Mouse (Mus musculus) midbrain, embryonic 15.5 days (tissue): Measurements from ENCODE around the gene Pygm. TPM values are rescaled to one million over a fixed set of nuclear protein-coding genes. Genes with fewer than 3 reads are reported as not detected.

Source experiments
- ATAC-seq: fragments of 200-750 bp; cut with Nextera tagmentation; replicated peaks from 2 replicates; pipeline ENCODE4 v1.8.0; 2017; ENCODE audit warnings: moderate TSS enrichment
- H3K27ac ChIP-seq: fragments of 300-500 bp; sonication (generic); 2 replicates; pipeline ENCODE4 v1.5.1; 2015; ENCODE audit warnings: mild to moderate bottlenecking, inconsistent platforms
- H3K27me3 ChIP-seq: fragments of 300-500 bp; sonication (generic); replicated peaks from 2 replicates; pipeline ENCODE4 v1.6.1; 2015; ENCODE audit warnings: inconsistent platforms
- H3K36me3 ChIP-seq: fragments of 300-500 bp; sonication (generic); replicated peaks from 2 replicates; pipeline ENCODE4 v1.6.1; 2015; ENCODE audit warnings: inconsistent platforms
- H3K4me1 ChIP-seq: fragments of 300-500 bp; sonication (generic); 2 replicates; pipeline ENCODE4 v1.6.1; 2015; ENCODE audit warnings: inconsistent platforms
- H3K4me2 ChIP-seq: fragments of 300-500 bp; sonication (generic); 2 replicates; pipeline ENCODE4 v1.6.1; 2015; ENCODE audit warnings: inconsistent platforms, mild to moderate bottlenecking, moderate library complexity
- H3K4me3 ChIP-seq: fragments of 300-500 bp; sonication (generic); 2 replicates; pipeline ENCODE4 v1.5.1; 2015; ENCODE audit warnings: mild to moderate bottlenecking, inconsistent platforms
- H3K9ac ChIP-seq: fragments of 300-500 bp; sonication (generic); 2 replicates; pipeline ENCODE4 v1.6.1; 2015; ENCODE audit warnings: mild to moderate bottlenecking, inconsistent platforms
- H3K9me3 ChIP-seq: fragments of 300-500 bp; sonication (generic); 2 replicates; pipeline ENCODE4 v1.6.1; 2016; ENCODE audit warnings: inconsistent platforms
- WGBS: fragments of 180-500 bp; shearing (Covaris S2); methylation state at CpG from one replicate; pipeline ENCODE4 v1.1.7; 2015; ENCODE audit warnings: mixed read lengths; 5-methylcytosine and 5-hydroxymethylcytosine counted together
- polyA plus RNA-seq: library from polyadenylated mRNA; unstranded; fragments of >200 nt; fragmentation: Nextera tagmentation; extraction: Ambion mirVana; gene quantifications from 2 replicates; pipeline ENCODE4 v1.2.1, GENCODE M21; 2015

Pygm gene
- polyA plus RNA-seq, 1 experiment from 2014 or later, result 5.9 TPM

DNA sequence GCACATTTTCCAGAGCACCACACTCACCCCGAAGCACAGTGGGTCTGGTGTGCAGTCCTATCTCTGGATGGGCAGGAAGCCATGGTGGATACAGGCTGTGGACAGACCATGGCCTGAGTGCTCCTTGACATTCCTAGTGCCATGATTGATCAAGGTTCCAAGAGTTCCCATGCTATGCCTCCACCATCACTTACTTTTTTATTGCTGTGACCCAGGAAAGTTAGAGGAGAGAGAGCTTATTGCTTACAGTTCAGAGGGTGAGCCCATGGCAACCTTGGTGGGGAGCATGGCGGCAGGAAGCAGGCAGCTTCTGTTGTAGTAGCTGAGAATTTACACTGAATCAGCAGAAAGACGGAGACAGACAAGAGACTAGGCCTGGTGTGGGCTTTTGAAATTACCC is 22.9 kb upstream of the Pygm start:
- H3K9ac ChIP-seq, result no peak overlapping the region
- no peak for ATAC-seq
- 92% methylated on average over 3 of the region's 3 CpGs for WGBS
- H3K27ac ChIP-seq, result no peak overlapping the region
- peaks cover 7% of the 10 kb centered on the region for H3K36me3 ChIP-seq
- peaks cover 21% of the 10 kb centered on the region for H3K4me1 ChIP-seq
- no peak overlapping the region for H3K4me3 ChIP-seq
- H3K4me2 ChIP-seq, result no peak overlapping the region
- H3K27me3 ChIP-seq, result no peaks in the 10 kb centered on the region
- H3K9me3 ChIP-seq, result no peaks in the 10 kb centered on the region

DNA sequence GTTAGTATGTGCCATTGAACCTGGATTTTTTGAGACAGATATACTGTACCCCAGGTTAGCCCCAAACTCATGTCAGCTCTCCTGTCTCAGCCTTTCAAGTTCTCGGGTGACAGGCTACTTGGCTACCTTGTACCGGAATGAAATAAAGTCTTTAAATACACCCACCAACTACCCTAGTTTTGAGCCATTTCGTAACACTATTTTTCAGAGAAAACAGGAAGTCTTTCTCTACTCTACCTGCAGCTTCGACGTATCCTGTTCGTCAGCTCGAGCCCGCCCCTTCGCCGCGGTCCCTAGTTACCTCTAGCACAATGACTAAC is 21.1 kb upstream of the Pygm start:
- under 1% methylated on average over 11 of the region's 11 CpGs for WGBS

DNA sequence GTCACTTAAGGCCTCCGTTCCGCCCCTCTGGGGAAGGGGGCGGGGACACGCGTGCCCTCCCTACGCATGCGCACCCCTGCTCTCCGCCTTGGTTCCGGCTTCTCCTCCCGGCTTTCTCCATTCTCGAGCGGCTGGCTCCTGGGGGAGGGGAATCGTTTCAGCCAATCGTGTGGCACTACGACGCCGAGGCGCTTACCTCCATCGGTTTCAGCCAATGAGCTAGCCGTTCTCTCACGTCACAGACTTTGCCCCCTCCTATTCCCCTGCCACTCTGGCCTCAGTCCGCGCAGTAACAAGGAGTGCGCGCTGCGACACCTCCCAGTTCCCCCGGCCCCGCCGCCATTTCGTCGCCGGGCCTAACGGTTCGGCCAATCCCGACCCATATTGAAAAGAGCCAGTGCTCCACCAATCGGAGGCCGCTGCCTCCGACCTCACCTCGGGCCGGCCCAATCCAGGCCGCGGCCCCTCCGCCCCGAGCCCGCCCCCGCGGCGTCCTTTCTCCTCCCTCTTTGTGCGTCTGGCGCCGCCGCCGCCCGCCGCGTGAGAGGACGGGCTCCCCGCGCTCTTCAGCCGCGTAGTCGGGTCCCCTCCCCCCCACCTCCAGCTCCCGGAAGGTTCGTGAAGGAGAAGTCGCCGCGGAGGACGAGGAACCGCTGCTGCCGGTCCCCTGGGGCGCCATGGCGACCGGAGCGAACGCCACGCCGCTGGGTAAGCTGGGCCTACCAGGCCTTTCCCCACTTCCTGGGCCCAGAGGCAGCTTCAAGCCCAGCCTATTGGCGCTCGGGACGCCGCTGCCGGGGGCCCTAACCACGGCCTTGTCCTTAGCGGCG is 20.6 kb upstream of the Pygm start, which contains the start of gene Sf1:
Sf1 (plus strand) TSS at position 280 of the 830 bp plus-strand sequence.
- Histone ChIP-seq H3K4me3 (peak within 1 kb of the TSS; percentile 96), H3K9ac (peak within 1 kb of the TSS; percentile 99), H3K27me3 (no peaks in the 10 kb centered on the region), H3K9me3 (no peaks in the 10 kb centered on the region), H3K36me3 (peaks cover 25% of the 10 kb centered on the region), H3K4me2 (peak within 1 kb of the TSS; percentile 88), H3K27ac (peak within 1 kb of the TSS; percentile 99), H3K4me1 (peaks cover 29% of the 10 kb centered on the region)
- WGBS, result under 1% methylated on average over 85 of the region's 85 CpGs
- peak; percentile 99 for ATAC-seq

More for the DNA sequence above, 21.1 kb upstream of the Pygm start:
- Histone ChIP-seq H3K36me3 (peaks cover 20% of the 10 kb centered on the region), H3K4me2 (peak overlapping the region; percentile 88), H3K27ac (peak overlapping the region; percentile 99), H3K4me3 (peak overlapping the region; percentile 96), H3K4me1 (peaks cover 29% of the 10 kb centered on the region), H3K9ac (peak overlapping the region; percentile 7), H3K9me3 (no peaks in the 10 kb centered on the region), H3K27me3 (no peaks in the 10 kb centered on the region)
- ATAC-seq, result no peak

DNA sequence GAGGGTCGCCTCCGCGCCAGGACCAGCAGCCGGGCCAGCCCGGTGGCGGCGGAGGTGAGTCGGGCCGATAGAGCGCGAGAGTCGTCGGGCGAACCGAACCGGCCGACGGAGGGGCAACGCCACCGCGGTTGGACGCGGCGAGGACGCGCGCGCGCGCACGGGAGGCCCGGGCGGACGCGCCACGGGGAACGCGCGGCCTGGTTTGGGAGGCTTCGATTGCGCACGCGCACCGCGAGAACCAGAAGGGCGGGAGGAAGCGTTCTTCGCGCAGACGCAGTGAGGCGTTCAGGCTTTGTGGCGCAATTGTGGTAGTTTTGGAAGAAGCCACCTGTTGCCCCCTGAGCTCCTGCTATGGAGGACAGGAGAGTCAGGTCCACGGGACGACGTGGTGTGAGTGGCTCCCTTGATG is 19.9 kb upstream of the Pygm start:
- no peaks in the 10 kb centered on the region for H3K27me3 ChIP-seq
- H3K4me1 ChIP-seq, result peaks cover 29% of the 10 kb centered on the region
- H3K9ac ChIP-seq, result peak overlapping the region; percentile 99
- peak overlapping the region; percentile 99 for H3K27ac ChIP-seq
- H3K9me3 ChIP-seq, result no peaks in the 10 kb centered on the region
- WGBS, result under 1% methylated on average over 55 of the region's 55 CpGs
- H3K4me3 ChIP-seq, result peak overlapping the region; percentile 96
- H3K36me3 ChIP-seq, result peaks cover 28% of the 10 kb centered on the region
- peak overlapping the region; percentile 88 for H3K4me2 ChIP-seq
- ATAC-seq, result peak; percentile 0; the same call in 1 of the 2 replicates

DNA sequence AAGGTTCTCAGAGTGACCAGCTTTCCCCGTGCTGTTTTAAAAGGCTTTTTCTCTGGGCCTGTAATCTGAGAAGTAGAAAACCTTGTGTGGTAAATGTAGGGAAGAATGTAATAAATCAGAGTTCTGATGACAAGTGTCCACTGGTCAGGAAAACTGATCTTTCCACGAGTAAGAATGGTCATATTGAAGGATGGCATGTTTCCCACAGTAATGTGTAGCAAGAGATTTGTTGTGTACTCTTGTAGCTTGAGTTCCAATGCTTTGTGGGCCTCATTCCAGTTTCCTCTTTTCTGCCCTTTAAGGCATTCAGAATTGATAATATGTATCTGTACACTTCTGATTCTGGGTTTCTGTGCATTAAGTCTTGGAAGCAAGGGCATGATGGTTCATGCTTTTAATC is 19.4 kb upstream of the Pygm start:
- Histone ChIP-seq H3K9me3 (no peaks in the 10 kb centered on the region), H3K4me2 (peak overlapping the region; percentile 88), H3K27ac (no peak overlapping the region), H3K36me3 (peaks cover 31% of the 10 kb centered on the region), H3K27me3 (no peaks in the 10 kb centered on the region), H3K4me3 (peak overlapping the region; percentile 96), H3K4me1 (peaks cover 29% of the 10 kb centered on the region), H3K9ac (peak overlapping the region; percentile 99)
- 5% methylated on average over 2 of the region's 2 CpGs for WGBS
- no peak for ATAC-seq

DNA sequence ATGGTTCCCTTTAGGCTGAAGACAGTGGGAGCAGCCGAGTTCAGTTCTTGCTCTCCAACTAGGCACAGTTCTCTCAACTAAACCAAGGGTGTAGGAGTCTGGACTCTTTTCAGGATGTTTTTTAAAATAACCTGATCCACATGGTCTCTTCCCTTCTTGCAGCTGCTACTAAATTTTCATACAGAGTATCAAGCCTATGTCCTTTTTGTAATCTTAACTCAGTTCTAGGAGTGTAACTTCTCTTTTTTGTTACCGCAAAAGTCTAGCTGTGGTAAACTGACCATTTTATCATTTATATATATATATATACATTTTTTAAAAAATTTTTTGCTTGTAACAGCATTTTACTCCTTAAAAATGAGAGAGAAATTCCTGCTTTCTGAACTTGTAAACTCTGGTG is 14.0 kb upstream of the Pygm start:
- no peak for ATAC-seq
- no peak overlapping the region for H3K27ac ChIP-seq
- H3K4me1 ChIP-seq, result peaks cover 16% of the 10 kb centered on the region

DNA sequence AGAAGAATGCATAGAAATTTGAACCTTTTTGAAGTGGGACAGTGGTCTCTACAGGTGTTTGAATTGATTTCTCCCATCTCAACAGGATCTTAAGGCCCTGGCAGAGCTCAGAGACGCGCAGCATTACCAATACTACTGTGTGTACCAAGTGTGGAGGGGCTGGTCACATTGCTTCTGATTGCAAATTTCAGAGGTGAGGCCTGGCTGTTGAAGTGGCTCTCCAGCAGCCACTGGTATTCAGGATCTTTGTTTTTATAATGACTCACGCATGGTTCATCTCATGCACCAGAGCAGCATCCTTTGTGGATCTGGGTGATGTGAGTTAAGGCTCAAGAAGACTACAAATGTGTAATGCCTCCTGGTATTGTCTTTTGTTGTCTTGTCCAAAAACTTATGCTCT is 11.8 kb upstream of the Pygm start:
- Histone ChIP-seq H3K36me3 (peaks cover 81% of the 10 kb centered on the region), H3K27ac (no peak overlapping the region), H3K4me2 (no peak overlapping the region), H3K4me1 (peaks cover 5% of the 10 kb centered on the region; the same call in 1 of the 2 replicates), H3K9ac (no peak overlapping the region), H3K9me3 (no peaks in the 10 kb centered on the region), H3K27me3 (no peaks in the 10 kb centered on the region), H3K4me3 (no peak overlapping the region)
- 91% methylated on average over 3 of the region's 3 CpGs for WGBS
- no peak for ATAC-seq

More for the DNA sequence above, 14.0 kb upstream of the Pygm start:
- Histone ChIP-seq H3K27me3 (no peaks in the 10 kb centered on the region), H3K36me3 (peaks cover 77% of the 10 kb centered on the region), H3K9me3 (no peaks in the 10 kb centered on the region), H3K4me3 (no peak overlapping the region), H3K9ac (no peak overlapping the region), H3K4me2 (no peak overlapping the region)
- WGBS, result 93% methylated on average over 2 of the region's 2 CpGs

DNA sequence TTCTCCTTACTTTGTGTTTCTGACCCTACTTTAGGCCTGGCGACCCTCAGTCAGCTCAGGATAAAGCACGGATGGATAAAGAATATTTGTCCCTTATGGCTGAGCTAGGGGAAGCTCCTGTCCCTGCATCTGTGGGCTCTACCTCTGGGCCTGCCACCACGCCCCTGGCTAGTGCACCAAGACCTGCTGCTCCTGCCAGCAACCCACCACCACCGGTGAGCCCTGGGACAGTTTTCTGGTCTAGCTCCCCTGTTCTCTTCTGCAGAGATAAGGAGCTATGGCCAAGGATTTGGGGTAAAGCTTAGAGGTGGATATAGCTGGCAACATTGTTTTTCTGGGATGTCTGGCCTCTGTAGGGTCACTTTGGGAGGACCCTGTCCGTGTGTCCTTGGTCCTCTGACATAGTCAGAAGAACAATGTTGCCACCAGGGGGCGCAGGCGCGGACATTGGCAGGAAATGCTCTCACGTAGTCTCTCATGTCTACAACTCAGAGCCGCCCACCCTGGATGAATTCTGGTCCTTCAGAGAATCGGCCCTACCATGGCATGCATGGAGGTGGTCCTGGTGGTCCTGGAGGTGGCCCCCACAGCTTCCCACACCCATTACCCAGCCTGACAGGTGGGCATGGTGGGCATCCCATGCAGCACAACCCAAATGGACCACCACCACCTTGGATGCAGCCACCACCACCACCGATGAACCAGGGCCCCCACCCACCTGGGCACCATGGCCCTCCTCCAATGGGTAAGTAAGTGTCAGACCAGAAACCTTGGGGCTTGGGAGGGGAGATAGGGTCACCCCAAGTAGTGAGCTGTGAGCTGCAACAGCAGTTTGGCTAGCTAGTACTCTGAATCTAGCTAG is 10.4 kb upstream of the Pygm start:
- no peak overlapping the region for H3K9ac ChIP-seq
- H3K36me3 ChIP-seq, result peaks cover 74% of the 10 kb centered on the region
- WGBS, result 66% methylated on average over 12 of the region's 12 CpGs
- H3K4me3 ChIP-seq, result no peak overlapping the region
- no peaks in the 10 kb centered on the region for H3K9me3 ChIP-seq
- 0 out of 2 replicates have a peak, but pooled peaks have one; percentile 27 for ATAC-seq
- no peaks in the 10 kb centered on the region for H3K4me1 ChIP-seq
- H3K4me2 ChIP-seq, result no peak overlapping the region
- no peak overlapping the region for H3K27ac ChIP-seq
- no peaks in the 10 kb centered on the region for H3K27me3 ChIP-seq

DNA sequence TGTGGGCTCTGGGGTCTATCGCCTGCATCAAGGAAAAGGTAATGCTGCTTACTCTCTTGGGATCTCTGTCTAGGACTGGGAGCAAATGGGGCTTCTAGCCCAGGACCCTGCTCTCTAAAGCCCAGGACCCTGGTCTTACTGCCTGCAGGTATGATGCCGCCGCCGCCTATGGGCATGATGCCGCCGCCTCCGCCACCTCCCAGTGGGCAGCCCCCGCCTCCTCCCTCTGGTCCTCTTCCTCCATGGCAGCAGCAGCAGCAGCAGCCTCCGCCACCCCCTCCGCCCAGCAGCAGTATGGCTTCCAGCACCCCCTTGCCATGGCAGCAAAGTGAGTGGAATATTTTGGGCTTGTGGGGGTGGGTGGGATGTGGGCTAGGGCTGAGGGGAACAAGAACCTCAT is 9.6 kb upstream of the Pygm start:
- H3K4me2 ChIP-seq, result no peak overlapping the region
- H3K4me3 ChIP-seq, result no peak overlapping the region
- H3K9ac ChIP-seq, result no peak overlapping the region
- H3K4me1 ChIP-seq, result no peaks in the 10 kb centered on the region
- no peak for ATAC-seq
- H3K36me3 ChIP-seq, result peaks cover 70% of the 10 kb centered on the region
- no peak overlapping the region for H3K27ac ChIP-seq
- H3K27me3 ChIP-seq, result no peaks in the 10 kb centered on the region
- 99% methylated on average over 10 of the region's 10 CpGs for WGBS
- no peaks in the 10 kb centered on the region for H3K9me3 ChIP-seq

DNA sequence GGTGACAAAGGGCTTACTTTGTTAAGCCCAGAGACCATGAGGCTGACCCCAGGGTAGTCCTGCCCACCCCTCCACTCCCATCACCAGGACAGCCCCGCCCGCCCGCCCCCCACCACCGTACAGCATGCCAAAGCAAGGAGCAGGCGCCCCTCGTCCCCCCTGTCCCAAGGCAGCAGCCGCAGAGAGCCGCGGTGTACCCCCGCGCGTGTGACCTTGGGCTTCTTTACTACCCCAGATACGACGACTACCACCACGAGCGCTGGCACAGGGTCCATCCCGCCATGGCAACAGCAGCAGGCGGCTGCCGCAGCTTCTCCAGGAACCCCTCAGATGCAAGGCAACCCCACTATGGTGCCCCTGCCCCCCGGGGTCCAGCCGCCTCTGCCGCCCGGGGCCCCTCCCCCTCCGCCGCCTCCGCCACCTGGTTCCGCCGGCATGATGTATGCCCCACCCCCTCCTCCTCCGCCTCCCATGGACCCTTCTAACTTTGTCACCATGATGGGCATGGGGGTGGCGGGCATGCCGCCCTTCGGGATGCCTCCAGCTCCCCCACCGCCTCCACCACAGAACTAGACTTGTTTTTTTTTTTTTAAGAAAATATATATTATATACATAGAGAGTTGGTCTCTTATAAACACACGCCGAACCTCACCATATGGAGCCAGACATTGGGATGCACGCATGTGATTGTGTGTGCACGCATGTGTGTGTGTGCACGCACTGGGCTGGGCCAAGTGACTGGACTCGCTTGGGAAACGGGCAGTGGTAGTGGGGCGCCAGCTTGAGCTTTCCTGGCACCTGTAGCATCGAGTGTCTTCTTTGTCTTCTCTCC is 8.6 kb upstream of the Pygm start:
- H3K4me3 ChIP-seq, result no peak overlapping the region
- H3K4me1 ChIP-seq, result no peaks in the 10 kb centered on the region
- peaks cover 63% of the 10 kb centered on the region for H3K36me3 ChIP-seq
- no peaks in the 10 kb centered on the region for H3K9me3 ChIP-seq
- no peak overlapping the region for H3K4me2 ChIP-seq
- no peak overlapping the region for H3K9ac ChIP-seq
- no peak overlapping the region for H3K27ac ChIP-seq
- WGBS, result 90% methylated on average over 38 of the region's 42 CpGs
- H3K27me3 ChIP-seq, result no peaks in the 10 kb centered on the region
- ATAC-seq, result no peak; the same call in 1 of the 2 replicates

DNA sequence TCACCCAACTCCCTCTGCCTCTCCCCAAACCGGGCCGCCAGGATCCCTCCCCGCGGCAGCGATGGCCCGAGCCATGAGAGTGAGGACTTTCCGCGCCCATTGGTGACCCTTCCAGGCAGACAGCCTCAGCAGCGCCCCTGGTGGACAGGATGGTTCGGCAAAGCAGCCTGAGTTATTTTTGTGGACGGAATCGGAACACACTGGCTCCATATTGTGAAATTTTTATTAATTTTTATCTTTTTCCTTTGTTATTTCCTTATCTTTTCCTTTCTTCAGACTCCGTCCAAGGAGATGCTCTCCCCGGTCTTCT is 8.0 kb upstream of the Pygm start:
- Histone ChIP-seq H3K27me3 (no peaks in the 10 kb centered on the region), H3K4me2 (no peak overlapping the region), H3K9ac (no peak overlapping the region), H3K4me1 (no peaks in the 10 kb centered on the region), H3K4me3 (no peak overlapping the region), H3K9me3 (no peaks in the 10 kb centered on the region), H3K36me3 (peaks cover 57% of the 10 kb centered on the region), H3K27ac (no peak overlapping the region)
- 73% methylated on average over 14 of the region's 14 CpGs for WGBS
- no peak for ATAC-seq

DNA sequence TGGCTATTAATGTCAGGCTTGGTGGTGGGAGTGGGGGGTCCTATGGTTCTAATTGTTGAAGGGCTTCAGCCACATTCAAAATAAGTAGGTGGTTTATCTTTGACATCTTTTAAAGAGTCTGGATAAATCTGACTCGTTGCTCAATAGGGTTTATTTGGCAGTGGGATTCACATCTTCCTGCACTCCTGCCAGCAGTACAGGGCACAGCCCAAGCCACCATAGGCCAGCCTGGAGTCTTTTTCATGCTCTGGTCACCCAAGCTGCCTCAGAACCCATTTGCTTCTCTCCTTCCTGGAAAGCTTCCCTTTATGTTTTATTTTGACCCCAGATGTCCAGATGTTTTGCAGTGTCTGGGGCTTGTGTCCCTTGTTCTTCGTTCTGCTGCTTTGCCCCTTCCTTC is 7.6 kb upstream of the Pygm start:
- Histone ChIP-seq H3K36me3 (peaks cover 53% of the 10 kb centered on the region), H3K9ac (no peak overlapping the region), H3K9me3 (no peaks in the 10 kb centered on the region), H3K4me1 (no peaks in the 10 kb centered on the region), H3K27me3 (no peaks in the 10 kb centered on the region), H3K4me3 (no peak overlapping the region), H3K4me2 (no peak overlapping the region), H3K27ac (no peak overlapping the region)
- WGBS, result 86% methylated on average over 2 of the region's 2 CpGs
- no peak for ATAC-seq
